Mouse (Mus musculus): ENCODE data around the gene Cdk5rap2.

Cdk5rap2 gene

DNA sequence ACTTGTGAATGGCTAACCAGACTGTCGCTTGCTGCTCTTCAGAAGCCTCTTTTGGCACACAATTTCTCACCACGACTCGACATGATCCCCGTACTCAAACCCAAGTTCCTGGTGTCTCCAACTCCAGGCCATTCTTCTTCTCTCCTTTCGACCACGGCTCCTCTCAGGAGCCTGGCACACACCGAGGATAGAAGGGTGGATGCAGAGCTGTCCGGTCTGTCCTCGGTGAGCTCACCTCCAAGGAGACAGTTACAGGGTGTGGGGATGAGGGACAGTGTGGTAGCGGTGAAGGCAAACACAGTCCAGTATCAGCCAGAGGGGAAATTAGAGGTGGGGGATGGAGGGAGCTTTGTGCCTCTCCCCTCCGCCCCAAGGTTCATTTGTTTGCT, 149.8 kb downstream of the Cdk5rap2 start:
- no peak for DNase-seq (ENCODE audit: low spot score)

- DNase-seq (ENCODE audit: low spot score): no peak
Observed at GRCm38 (mm10) chr4:70259726-70260418, 150.4 kb downstream of the Cdk5rap2 start.

- DNase-seq (ENCODE audit: low spot score): no peak
Observed at GRCm38 (mm10) chr4:70258826-70259225, 151.4 kb downstream of the Cdk5rap2 start.

GRCm38 (mm10) chr4:70258205-70258604, 152.0 kb downstream of the Cdk5rap2 start:
- DNase-seq (ENCODE audit: low spot score): no peak

- no peak for DNase-seq (ENCODE audit: low spot score)
Observed at GRCm38 (mm10) chr4:70251782-70252181, 158.5 kb downstream of the Cdk5rap2 start.

DNA sequence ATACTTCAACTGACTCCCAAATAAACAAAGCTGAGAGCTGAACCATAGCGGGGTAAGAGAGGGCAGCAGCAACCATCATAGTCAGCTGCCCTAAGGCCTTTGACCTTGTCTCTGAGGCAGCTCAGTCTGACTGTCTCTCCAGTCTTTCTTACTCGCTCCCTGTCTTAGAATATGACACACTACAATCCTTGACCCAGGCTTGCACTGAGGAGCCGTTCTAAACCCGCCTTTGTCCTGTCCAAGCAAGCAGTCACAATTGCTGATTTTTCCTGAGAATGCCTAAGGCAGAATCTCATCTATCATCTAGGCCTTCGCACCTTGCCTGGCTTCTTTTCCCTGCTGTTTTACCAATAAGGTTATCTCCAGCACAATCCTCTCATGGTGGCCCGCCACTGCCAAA, 164.5 kb downstream of the Cdk5rap2 start:
- no peak for DNase-seq (ENCODE audit: low spot score)

DNA sequence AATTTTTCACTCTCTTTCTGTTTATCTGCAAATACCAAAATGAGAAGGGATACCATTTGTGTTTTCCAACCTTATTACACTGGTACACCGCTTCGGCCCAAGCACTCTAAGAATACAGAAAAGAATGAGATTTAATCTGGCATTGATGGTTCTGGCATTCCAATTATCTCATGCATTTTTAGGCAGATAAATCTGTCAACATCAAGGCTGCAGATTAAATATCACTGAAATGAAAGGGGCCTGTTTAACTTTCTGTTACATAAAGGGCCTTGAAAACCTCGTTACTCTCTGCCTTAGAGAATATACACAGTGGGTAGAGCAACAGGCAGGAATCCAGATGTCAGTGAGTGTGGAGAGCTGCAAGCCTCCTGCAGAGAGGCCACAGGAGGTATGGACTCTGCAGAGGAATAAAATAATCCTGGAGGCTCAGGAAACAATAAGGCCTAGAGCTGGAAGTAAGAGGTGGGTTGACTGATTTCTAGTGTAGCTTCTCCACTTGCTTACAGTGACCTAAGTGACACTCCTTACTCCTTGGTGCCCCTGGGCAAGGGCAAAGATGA, 166.6 kb downstream of the Cdk5rap2 start:
- no peak for DNase-seq (ENCODE audit: low spot score)

DNA sequence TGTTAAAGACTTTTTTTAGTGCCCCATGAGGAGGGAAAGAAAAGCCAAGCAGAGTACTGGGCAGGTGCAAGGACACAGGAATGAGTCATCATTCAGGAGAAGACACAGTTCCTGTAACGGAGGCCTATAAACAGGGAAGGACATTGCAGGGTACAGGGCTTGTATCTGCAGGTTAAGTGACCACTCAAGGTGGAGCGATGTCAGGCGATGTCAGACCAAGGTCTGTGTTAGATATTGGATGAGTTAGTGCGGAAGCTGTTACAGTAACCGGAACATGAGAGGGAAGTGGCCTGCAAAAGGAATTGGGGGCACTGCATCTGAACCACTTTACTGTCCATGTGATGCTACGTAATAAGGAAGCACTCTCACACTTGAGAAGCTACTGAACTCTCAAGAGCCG, 170.5 kb downstream of the Cdk5rap2 start:
- DNase-seq (ENCODE audit: low spot score): no peak

DNA sequence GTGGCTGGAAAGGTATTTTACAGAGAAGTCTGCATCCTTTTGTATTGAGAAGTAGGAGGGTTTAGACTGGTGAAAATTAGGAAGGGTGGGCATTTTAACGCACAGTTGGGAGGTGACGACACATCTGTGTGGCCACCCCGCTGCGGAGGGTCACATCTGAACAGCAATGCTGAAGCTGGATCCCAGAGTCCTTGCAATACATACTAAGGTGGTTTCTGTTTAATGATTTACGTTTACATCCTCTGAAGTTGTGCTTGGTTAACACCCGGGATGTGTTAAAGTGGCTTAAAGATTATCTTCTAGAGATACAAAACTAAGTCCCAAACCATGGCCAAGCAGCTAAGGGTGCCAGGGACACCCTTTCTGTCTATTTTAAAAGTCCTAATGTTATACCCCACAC, 171.4 kb downstream of the Cdk5rap2 start:
- DNase-seq (ENCODE audit: low spot score): no peak

GRCm38 (mm10) chr4:70232383-70232782, 177.9 kb downstream of the Cdk5rap2 start:
- DNase-seq (ENCODE audit: low spot score): no peak

GRCm38 (mm10) chr4:70229874-70230273, 180.4 kb downstream of the Cdk5rap2 start:
- no peak for DNase-seq (ENCODE audit: low spot score)

DNA sequence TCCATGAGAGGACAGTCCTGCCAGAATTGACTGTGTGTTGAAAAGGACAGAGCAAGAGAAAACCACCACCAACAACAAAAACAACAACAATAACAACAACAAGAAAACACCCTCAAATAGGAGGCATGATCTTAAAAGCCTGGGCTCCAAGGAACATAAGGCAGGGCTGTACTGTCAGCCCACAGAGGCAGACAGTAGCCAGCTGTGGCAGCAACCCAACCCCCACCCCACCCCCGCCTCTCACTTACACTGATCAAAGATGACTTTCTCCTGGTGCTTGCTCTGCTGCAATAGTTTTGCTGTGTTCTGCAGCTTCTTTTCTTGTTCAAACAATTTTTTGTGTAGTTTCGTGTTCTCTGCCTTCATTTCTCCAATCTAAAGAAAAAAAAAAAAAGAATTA, 181.9 kb downstream of the Cdk5rap2 start:
- DNase-seq (ENCODE audit: low spot score): no peak

DNA sequence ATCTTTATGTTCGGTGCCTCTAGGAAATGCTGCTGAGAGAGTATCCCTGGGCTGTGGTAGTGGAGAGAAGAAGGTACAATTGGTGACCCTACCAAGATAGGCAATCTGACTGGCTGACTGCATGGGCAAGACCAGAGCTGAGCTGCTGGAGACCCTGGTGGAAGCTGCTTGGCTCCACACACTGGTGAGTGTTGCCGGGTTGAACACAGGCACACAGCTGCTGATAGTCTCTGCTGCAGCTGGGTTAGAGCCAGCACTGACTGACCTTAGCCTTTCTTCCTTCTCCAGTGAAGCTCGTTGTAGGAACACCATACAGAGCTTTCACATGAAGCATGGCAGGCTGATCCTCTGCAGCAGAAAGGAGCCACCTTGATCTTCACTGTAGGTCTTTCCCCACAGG, 182.6 kb downstream of the Cdk5rap2 start:
- DNase-seq (ENCODE audit: low spot score): no peak

- DNase-seq (ENCODE audit: low spot score): no peak
Observed at GRCm38 (mm10) chr4:70224503-70224902, 185.7 kb downstream of the Cdk5rap2 start.

DNA sequence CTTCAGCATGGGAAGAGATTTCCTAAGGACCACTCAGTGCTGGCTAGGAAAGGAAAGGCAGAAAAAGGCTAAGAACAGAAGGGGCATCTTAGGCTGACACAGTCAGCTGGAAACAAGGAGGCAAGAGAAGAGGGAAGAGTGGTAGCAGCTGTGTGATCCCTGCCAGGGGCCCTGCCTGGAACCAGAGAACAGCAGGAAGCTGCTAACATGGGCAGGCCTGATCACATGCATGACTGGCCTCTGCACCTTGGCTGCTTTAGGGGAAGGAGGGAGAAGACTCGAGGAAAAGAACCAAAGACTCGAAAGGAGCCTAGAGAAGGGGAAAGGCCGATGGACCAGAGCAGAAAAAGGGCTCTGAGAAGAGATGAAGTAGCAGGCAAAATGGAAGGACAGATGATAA, 188.4 kb downstream of the Cdk5rap2 start:
- no peak for DNase-seq (ENCODE audit: low spot score)

DNA sequence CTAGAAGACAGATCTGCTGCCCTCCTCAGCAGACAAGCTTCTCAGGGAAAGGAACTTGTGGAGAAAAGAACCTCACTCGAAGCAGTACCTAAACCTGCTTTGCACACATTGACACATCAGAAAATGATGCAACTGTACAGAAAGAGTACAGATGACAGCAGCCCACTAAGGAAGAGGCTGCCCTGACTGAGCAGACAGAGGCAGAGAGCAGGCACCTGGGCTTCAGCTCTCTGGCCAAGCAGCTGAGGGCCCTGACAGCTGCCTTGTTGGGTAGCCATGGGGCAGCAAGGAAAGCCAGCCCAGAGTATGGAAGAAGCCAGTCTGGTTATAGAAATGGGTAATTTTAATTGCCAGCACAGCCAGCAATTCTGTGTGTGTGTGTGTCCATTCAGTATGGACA, 188.9 kb downstream of the Cdk5rap2 start:
- DNase-seq (ENCODE audit: low spot score): no peak

- DNase-seq (ENCODE audit: low spot score): no peak
Observed at GRCm38 (mm10) chr4:70220277-70221180, 189.7 kb downstream of the Cdk5rap2 start.

DNA sequence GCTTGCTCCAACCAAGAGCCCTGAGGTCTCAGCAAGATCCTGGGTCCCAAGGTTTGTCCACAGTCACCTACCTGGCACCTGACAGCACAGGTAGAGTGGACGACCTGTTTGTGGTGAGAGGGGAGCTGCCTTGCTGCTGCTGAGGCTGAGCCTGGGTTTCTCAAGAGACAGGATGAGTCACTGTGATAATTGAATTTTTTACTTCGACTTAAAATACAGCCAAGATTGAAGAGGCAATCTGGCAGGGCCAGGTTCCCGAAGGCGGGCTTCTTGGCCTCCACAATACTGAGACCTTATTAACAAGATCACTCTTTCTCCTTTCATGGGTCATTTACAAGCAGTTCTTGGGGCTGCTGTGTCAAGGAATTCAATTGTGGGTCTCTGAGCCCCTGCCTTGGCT, 190.5 kb downstream of the Cdk5rap2 start:
- no peak for DNase-seq (ENCODE audit: low spot score)

DNA sequence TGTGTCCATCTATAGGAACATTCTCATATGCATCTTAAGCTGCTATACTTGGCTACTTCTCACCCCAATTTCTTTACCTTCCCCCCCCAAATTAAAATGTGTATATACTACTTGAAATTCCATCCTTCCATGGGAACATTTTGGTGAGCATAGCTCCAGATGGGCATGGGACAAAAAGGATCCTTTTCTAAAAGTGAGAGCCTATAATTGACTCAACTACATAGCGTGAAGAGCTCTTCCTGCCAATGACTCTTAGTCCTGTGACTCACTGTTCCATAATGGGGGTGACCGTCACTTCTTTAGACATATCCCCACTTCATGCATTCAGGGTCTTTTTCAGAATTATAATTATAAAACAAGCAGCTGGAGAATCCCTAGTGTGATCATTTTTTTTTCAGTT, 224.3 kb downstream of the Cdk5rap2 start:
- DNase-seq (ENCODE audit: low spot score): no peak
